Mouse (Mus musculus) layer of hippocampus, adult 11-12 months (tissue): Measurements from ENCODE around the gene Brsk2.

Source experiments
- DNase-seq: peaks from one replicate; pipeline ENCODE4 v3.0.0; 2022; ENCODE audit warnings: low spot score

Brsk2 gene

GRCm38 (mm10) chr7:142034198-142034597, 84.6 kb downstream of the Brsk2 start:
- no peak for DNase-seq

GRCm38 (mm10) chr7:142035048-142035811, 85.7 kb downstream of the Brsk2 start:
- DNase-seq: no peak

- peak; percentile 59 for DNase-seq
Observed at GRCm38 (mm10) chr7:142037553-142038170, 88.1 kb downstream of the Brsk2 start.

- no peak for DNase-seq
Observed at GRCm38 (mm10) chr7:142040756-142041155, 91.2 kb downstream of the Brsk2 start.

- no peak for DNase-seq
Observed at GRCm38 (mm10) chr7:142045344-142045743, 95.8 kb downstream of the Brsk2 start.

- DNase-seq: no peak
Observed at GRCm38 (mm10) chr7:142045932-142046331, 96.4 kb downstream of the Brsk2 start.

- DNase-seq: no peak
Observed at GRCm38 (mm10) chr7:142050536-142050935, 101.0 kb downstream of the Brsk2 start.
